Mouse (Mus musculus) heart, postnatal 10 days (tissue): ENCODE measurements around the gene Cntnap2. TPM values are rescaled to one million over a fixed set of nuclear protein-coding genes. Genes with fewer than 3 reads are reported as not detected.

Experiments
- DNase-seq, 2 experiments: peaks; one replicate each; pipeline ENCODE4 v3.0.0; 2021
- intact Hi-C: fragments of 180-260 bp; cut with DNase I; formaldehyde crosslinking; loops from one replicate; pipeline ENCODE4 v1.15.1; 2025
- total RNA-seq, 2 experiments: library from RNA; stranded (reverse); gene quantifications; 2 replicates each; pipeline ENCODE4 v1.2.3; 2021

The Cntnap2 gene
- total RNA-seq, 2 experiments from 2014 or later = 0.12 TPM; not detected in 1

GRCm38 (mm10) chr6:46919973-46920372 is 1860.8 kb downstream of the Cntnap2 start:
- no peak for DNase-seq
- intact Hi-C loops = no loop called here

DNA sequence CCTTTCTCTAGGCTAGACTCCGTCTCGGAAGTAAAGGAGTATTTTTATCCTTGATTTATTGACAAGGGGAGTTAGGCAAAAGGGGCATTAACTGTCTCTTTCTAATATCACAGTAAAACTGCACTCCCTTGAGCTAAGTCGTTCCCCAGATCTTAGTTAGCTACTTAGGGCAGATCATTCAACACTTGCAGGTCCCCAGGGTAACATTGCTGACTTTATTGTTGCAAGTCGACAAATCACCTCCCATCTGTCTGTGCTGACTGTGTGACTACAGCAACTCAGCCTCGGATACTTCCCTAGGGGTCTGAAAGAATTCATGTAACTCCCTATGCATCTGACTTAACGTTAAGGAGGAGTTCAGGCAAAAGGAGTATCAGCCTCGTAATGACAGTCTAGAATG is 1865.6 kb downstream of the Cntnap2 start:
- DNase-seq = no peak
- intact Hi-C loops = no loop called here

DNA sequence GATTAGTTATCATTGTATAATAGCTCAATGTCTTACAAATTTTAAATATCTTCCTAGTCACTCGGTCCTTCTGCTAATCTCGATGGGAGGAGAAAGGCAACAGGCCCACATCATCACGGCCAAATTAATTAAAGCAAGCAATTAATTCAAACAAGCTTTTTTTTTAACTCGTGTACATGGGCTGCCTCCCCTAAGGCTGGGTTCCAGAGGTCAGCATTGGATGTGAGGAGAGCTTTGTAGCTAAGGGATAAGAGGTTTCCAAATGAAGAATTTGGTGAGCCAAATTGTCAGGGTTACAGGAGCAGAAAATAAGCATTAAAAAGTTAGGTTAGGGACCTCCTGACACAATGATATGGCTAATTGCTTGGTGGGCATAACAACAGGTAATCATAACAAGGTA is 1886.5 kb downstream of the Cntnap2 start:
- no peak for DNase-seq
- intact Hi-C loops = no loop called here

GRCm38 (mm10) chr6:46961022-46961686 is 1902.0 kb downstream of the Cntnap2 start:
- peak; percentile 61 to 77 for DNase-seq
- intact Hi-C loops = no loop called here

GRCm38 (mm10) chr6:46963261-46963660 is 1904.1 kb downstream of the Cntnap2 start:
- intact Hi-C loops = no loop called here
- no peak for DNase-seq

GRCm38 (mm10) chr6:46963693-46964092 is 1904.5 kb downstream of the Cntnap2 start:
- intact Hi-C loops = no loop called here

DNA sequence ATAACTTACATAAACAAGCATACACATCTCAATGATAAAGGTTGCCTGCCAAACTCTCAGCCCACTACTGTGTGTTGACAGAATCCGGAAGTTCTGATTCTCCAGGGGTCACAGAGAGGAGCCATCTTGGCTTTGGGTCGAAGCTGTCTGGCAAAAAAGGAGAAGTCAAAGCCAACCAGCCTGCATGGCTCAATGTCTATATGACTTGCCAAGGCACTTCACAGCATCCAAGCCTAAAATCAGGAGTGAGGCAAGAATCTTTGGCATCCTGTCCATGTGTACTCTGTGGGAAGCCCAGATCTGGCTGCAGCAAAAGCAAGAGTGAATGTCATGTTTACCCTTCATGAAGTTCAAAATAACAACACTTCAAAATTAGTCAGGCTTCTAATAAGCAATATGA is 1913.5 kb downstream of the Cntnap2 start:
- intact Hi-C loops = no loop called here
- peak; percentile 34 to 36 for DNase-seq

More at GRCm38 (mm10) chr6:46963693-46964092, 1904.5 kb downstream of the Cntnap2 start:
- DNase-seq = no peak

DNA sequence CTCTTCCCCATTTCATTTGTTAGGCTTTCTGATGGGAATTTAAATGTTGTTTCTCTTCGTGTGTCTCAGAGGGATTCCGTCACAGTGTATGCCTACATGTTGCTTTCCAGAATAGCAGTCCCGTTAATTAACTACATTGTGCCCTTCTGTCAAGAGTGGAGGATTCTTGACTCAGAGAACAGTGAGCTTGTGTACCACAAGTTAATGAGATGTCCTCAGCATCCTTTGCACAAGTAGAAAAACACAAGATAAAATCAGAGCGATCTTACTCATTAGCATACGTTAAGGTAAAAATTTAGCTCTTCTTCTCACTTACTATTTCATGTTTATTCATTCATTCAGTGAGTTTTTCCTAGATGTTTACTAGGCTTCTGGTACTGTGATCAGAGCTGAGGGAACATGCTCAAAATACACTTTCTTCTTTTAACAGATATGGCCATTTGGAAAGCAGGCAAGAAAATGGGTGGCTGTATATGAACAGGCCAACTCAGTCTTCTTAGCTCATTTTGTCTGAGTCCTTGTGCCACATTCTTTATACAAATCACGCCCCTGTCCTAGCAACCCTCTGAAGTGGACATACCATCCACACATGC is 1936.9 kb downstream of the Cntnap2 start:
- DNase-seq = no peak
- intact Hi-C loops = no loop called here

DNA sequence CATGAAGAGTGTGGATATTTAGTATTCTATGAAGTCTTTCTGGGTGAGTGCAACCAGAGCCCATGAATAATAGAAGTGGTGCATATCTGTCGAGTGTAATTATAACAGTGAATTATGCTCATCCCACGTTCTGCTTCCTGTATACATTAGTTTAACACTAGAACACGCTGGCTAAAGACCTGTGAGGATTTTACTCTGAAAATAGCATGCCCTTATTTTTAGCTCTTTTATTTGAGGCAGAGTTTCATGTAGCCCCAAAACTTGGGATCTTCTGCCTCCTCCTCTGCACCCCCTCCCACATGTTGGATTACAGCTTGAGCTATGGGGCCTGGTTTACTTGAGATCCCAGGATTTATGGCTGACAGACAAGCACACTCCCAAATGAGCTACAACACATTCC is 1945.3 kb downstream of the Cntnap2 start:
- intact Hi-C loops = no loop called here
- no peak for DNase-seq

- intact Hi-C loops = no loop called here
- DNase-seq = no peak
Measured at GRCm38 (mm10) chr6:47012933-47013332, 1953.8 kb downstream of the Cntnap2 start.

GRCm38 (mm10) chr6:47013535-47013934 is 1954.4 kb downstream of the Cntnap2 start:
- DNase-seq = peak; percentile 68 to 82
- intact Hi-C loops = no loop called here

DNA sequence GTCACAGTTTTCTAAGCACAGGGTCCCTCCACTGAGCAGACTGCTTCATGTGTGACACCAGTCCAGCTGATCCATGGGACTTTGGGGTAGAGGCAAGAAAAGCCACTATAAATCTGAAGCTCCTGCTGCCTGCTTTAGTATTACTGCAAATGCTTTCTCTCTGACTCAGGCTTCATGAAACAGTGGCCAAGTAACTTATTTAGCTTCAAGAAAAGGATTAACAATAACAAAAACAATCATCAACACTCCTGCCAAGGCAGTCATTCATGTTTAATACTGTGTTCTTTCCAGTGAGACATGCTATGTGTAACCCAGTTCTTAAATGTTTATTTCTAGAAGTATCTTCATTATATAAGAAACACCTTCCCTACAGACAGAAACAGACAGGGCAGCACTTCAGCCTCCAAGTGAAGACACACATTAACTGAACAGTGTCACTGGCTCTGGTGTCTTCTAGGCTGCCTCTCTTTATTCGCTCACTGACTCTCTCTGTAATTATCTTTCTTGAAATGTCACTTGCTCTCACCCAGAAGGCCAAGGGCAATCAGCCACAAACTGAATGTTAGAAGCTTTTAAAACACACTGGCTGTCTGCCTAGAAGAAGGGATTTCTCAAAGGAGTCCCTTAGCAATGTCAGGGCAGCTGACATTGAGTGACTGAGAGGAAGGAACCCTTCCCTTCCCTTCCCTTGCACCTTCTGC is 1955.9 kb downstream of the Cntnap2 start:
- intact Hi-C loops = no loop called here
- DNase-seq = no peak

- DNase-seq = no peak
- intact Hi-C loops = no loop called here
Measured at GRCm38 (mm10) chr6:47026064-47026686, 1967.0 kb downstream of the Cntnap2 start.

GRCm38 (mm10) chr6:47031362-47031761 is 1972.2 kb downstream of the Cntnap2 start:
- no peak for DNase-seq
- intact Hi-C loops = no loop called here

DNA sequence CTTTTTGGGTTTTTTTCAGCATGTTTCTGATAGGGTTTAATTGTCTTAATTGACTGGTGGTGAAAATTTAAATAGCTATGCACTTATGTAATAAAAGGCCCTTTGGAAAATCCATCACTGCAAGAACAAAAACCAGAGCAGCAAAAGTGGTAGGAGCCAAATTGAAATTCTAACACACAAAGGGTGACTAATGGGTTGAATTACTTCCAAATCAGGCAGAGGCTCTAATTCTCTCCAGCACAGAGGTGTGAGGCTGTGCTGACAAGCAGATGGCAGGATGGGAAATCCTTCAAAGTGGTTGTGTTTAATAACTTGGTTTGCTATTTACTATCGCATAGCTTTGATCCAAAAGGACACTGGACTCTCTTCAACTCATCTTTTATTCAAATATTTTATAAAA is 1983.4 kb downstream of the Cntnap2 start:
- intact Hi-C loops = no loop called here
- DNase-seq = no peak

DNA sequence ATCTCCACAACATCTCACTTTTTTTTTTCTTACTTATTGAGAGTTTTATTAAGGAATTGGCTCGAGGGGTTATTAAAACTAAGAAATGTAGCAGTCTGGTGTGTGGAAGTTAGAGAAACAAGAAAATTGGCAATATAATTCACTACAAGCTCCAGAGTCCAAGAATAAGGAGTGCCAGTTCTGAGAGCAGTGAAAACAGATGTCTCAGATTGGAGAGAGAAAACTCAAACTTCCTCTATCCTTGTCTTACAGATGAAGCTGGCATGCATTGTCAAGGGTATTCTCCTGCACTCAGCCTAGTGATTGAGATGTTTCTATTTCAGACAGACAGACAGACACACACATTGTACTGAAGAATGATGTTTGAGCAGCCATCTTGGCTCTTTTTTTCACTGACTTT is 1984.4 kb downstream of the Cntnap2 start:
- DNase-seq = no peak
- intact Hi-C loops = no loop called here

- DNase-seq = no peak
- intact Hi-C loops = no loop called here
Measured at GRCm38 (mm10) chr6:47044385-47045200, 1985.4 kb downstream of the Cntnap2 start.

DNA sequence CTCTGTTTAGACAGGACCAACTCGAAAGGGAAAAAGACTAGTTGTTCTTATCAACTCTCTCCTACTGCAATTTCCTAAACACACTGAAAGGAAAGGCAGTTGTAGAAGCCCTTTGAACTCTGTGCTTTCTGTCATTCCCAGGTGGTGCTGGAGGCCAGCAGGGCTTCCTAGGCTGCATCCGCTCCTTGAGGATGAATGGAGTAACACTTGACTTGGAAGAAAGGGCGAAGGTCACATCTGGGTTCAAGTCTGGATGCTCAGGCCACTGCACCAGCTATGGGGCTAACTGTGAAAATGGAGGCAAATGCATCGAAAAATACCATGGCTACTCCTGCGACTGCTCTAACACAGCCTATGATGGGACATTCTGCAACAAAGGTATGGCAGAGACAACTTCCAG is 1989.9 kb downstream of the Cntnap2 start:
- intact Hi-C loops = no loop called here
- no peak for DNase-seq

DNA sequence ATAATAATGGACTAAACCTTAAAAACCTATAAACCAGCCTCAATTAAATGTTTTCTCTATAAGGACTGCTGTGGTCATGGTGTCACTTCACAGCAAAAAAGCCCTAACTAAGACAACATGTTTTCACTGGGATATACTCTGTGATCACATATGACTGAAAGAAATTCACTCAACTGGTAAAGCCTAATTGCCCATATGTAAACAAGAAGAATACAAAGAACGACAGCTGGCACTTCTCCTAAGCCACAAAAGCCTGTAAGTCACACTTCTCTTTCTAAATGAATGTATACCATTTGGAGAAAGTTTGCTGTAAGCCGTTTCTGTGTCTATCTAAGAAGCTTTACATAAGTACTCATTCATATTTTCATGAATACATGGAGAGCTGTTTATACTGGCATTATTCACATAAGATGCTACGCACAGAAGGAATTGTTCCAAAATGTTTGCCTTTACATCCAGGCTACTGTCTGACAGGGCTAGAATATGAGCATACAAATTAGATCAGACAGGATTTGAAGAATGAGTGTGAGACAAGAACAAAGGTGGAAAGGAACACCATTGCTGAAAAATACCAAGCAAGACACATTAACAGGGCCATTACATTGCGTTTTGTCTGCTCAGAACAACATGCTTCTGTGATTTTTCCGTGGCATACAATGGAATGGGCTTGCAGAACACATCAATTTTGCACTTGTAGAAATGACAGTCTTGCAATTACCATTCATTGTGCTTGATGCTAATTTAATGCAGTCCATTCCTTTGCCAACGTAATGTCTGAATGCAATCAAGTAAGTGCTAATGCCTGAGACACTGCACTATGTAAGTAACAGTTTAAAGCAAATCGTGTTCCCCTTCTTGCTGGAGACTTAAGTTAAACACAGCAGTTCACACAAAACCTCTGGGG is 1991.4 kb downstream of the Cntnap2 start:
- DNase-seq = no peak
- intact Hi-C loops = no loop called here

DNA sequence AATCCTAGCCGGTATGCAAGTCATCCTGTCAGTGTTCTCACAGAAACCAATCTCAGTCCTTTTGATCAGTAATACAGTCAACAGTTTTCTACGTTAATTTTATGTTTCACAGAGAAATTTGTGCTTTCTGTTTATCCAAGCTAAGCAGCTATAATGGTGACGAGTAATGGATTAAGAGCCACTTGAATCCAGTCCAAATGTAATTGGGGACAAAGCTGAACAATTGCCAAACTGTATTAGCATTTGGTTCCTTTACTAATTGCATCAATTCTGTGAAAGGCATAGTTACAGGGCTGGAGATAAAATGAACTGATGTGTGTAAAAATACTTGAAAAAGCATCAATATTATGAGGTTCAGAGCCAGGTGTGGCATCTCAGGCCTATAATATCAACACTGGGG is 2002.2 kb downstream of the Cntnap2 start:
- intact Hi-C loops = no loop called here

More for the DNA sequence above, 2002.2 kb downstream of the Cntnap2 start:
- no peak for DNase-seq
